Mouse (Mus musculus) liver, embryonic 14.5 days (tissue): ENCODE data around the gene Sh3pxd2a.

Experiments used
- CTCF ChIP-seq: IDR thresholded peaks from 2 replicates; pipeline ENCODE4 v1.5.1; 2016; ENCODE audit warnings: antibody characterized with exemption, low read depth, control low read depth
- EP300 ChIP-seq: IDR thresholded peaks from 2 replicates; pipeline ENCODE4 v1.6.1; 2016; ENCODE audit warnings: antibody characterized with exemption, low read depth

GRCm38 (mm10) chr19:47253053-47253628, 211.1 kb downstream of the Sh3pxd2a start:
- TF ChIP-seq CTCF (no peak), EP300 (no peak)
